Mouse (Mus musculus) central nervous system, embryonic 11.5 days (tissue): ENCODE measurements around the gene Hmbs. TPM values are rescaled to one million over a fixed set of nuclear protein-coding genes. Genes with fewer than 3 reads are reported as not detected.

Experiments used
- polyA plus RNA-seq: library from polyadenylated mRNA; depleted of rRNA; stranded (reverse); fragments of >200 nt; gene quantifications from 2 replicates; pipeline ENCODE4 v1.2.3, GENCODE M21; 2012; rRNA removed

Hmbs gene
- 111 and 135 TPM in 2 replicates for polyA plus RNA-seq

DNA sequence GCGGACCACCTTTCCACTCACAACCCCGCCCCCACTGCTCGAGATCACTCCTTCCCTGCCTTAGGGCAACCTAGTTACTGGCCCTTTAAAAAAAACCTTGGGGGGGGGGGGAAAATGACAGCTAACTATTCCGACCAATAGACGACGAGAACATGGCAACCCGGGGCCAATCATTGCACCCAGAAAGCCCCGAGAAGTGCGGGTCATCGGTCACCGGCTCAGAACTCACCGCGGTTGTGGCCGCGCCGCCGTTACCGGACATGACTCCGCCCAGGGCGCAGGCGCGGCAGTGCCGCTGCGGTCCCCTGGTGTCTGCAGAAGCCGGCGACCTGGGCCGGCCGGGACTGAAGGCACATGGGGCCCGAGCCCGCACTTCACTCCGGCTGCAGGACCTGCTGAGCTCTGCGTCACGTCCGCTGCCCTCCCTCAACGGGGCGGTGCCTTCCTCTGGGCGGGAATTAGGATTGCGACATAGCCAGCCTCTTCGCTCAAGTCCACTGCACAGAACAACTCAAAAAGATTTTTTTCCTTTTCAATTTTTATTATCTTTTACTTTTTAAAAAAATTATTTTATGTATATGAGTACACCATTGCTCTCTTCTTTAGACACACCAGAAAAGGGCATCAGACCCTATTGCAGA lies at the start of gene Hmbs:
TSS of gene Hmbs (minus strand) at position 448 of the 641 bp plus-strand sequence.

DNA sequence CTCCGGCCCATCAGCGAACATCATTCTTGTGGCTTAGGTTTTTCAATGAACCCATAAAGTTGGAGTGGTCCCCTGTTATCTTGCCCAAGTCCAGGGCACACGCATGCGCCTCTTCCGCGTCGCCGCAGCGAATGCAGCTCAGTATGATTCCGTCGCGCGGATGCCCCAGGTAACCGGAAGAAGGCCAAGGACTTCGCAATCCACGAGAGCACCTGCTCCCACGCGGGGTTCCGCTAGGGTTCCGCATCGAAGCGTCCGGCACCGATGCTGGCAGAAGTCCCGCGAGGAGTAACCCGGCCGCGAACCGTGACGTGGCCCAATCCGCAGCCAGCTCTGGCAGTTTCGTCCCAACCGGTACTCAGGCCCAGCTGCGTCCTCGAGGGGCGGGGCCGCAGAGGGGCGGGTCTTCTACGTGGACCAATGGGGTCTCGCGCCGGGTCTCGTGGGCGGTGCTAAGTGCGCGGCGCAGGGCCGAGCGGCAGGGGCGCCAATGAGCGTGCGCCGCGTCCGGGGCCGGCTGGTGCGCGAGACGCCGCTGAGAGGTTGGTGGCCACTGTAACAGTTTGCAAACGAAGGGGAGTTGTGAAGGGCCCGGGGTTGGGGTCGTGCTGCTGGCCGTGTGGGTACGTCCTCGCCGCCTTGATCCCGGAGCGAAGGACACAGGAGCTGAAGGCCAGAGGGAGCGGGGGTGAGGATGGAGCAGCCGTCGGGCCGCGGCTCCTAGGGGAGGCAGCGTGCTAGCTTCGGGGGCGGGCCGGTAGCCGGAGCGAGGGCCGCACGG lies 35.2 kb upstream of the Hmbs start, which contains the start of gene Hyou1:
TSS of gene Hyou1 (plus strand) at position 437 of the 781 bp plus-strand sequence.

DNA sequence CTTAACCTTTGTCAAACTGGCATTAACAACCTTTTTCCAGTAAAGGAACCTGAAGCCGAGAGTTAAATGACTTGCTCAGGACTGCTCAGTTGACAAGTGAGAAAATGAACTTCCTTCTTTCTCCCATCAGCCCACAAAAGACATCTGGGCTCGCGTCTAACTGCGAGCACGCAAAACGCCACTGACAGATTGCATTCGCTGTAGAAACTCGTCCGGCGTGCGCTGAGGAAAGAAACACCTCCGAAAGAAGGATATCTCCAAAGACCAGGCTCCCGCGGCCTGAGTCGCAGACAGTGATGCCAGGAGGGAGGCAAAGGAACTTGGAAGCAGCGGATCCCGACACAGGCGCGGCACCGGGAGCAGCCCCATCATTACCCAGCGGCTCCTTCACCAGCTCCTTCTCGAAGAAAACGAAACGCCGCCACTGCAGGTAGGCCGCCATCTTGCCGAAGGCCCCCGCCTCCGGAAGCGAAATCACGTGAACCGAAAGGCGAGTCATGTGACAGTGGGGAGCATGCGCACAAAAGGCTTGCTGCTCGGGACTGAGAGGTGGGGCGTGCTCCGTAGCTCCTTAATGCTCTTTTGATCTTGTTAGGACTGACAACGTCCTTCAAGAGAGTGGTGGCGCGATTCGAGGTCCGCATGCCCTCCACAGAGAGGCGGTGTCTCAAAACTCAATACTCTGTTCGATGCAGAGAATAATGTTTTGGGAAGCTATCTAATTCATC lies 17.3 kb upstream of the Hmbs start, which contains the start of gene Vps11:
TSS of gene Vps11 (minus strand) at position 481 of the 728 bp plus-strand sequence.

DNA sequence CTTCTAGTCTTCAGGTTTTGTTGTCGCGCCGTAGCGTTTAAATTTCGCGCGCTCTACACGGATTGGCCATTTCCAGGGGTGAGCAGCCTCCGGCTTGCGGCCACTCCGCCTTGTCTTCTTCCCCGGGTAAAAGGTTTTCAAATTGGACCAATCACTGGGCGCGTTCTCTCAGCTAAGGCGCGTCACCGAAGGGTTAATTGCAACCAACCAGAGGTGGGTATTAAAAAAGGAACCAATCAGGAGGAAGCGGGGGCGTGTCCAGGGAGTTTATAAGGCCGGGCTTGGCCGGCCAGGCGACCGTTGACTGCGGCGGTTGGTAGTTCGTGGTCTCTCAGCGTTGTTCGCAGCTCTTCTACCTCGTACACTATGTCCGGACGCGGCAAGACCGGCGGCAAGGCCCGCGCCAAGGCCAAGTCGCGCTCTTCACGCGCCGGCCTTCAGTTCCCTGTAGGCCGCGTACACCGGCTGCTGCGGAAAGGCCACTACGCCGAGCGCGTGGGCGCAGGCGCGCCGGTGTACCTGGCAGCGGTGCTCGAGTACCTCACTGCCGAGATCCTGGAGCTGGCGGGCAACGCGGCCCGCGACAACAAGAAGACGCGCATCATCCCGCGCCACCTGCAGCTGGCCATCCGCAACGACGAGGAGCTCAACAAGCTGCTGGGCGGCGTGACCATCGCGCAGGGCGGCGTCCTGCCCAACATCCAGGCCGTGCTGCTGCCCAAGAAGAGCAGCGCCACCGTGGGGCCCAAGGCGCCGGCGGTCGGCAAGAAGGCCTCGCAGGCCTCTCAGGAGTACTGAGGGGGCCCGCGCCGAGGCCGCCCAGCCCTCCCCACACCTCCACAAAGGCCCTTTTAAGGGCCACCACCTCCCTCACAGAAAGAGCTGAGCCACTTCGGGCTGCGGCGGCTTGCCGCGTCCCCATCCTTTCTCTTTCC lies 9.4 kb downstream of the Hmbs start, which contains the start of gene H2afx:
TSS of gene H2afx (plus strand) at position 299 of the 935 bp plus-strand sequence.

DNA sequence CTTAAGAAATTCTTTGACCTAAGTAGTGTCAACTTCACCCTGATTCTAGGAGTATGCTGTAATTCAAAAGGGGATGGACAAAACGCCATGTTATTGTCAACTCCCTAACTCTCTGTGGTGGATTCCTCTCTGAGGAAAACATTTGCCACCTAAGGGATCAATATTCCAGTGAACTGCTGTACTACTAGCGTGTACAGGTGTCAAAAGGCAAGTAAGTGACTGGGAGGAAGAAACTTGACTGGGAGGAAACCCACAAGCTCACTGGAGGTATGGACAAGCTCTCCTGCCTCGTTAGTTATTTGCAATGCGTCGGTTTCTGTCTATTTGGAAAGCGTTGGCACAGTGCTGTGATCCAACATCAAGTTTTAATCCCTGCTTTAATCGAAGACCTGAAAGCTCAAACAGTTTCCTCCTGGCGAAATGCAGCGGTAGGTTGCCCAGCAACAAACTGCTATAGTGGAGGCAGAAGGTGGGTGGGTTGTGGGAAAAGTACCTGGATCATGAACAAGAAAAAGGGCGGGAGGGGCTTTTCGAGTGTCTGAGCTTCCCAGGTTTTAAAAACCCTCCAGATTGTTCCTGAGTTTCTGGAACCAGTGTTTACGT lies 18.2 kb downstream of the Hmbs start, which contains the start of gene Dpagt1:
TSS of gene Dpagt1 (plus strand) at position 252 of the 603 bp plus-strand sequence.

DNA sequence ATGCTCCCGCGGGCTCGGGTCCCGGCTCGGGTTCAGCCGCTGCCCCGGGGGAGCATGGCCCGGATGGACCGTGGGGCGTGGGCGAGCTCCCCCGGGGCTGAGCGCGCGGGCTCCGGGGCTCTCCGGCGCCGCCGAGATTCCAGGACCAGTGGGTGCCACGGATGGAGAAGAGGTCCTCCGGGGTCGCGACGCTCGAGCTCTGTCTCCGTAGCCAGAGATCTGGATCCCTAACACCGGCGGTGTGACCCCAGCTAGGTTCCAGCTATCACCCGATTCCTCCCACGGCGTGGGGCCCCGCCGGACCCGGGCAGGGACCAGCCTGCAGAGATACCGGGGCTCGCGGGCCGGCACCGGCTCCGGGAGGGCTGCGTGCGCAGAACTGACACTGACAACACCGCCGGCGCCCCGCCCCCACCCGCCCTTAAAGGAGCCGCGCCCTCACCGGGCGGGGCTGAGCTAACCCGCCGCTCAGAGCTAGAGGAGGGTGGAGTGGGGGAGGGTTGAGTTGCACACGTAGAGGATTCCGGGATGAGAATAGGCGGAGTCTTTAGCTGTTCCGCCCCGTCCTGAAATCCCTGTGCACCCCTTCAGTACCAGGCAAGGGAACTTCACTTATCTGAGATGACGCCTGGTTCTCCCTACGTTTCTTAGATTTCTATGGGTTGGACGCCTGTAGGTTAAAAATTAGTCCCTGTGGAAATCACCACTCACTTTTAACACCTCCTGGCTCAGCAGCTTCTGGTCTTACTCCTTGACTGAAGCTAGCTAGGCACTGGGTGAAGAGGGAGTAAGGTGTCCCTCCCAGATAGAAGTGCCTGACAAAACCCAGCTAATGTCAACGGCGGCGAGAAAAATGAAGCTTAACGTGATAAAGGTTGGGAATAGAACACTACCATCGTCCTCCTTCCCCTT lies 23.9 kb downstream of the Hmbs start, which contains the start of gene C2cd2l:
TSS of gene C2cd2l (minus strand) at position 399 of the 912 bp plus-strand sequence.

DNA sequence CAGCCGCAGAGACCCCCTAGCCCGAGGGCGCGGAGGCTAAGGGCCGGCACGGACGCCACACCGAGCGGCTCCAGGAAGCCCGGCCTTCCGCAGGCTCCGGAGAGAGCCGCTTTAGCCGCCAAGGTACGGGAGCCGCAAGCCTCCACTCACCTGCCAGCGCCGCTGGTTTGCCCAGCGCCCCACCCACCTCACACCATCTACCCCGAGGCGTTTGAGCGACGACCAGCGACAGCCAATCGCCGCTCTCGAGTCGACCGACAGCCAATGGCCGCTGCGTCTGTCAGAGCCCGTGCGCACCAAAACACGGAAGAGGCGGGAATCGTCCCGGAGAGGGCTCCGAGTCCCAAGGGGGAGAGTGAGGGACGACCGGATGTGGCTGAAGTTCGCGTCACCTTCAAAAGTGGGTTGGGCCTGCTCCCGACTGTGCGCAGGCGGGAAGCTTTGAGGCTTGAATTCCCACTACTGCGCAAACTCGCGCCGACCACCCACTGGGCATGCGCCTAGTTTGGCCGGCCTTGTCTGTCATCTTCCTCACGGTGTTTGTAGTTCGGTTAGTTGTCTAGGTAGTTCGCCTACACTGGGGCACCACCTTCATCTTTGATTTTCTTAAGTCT lies 38.5 kb downstream of the Hmbs start, which contains the start of gene Hinfp:
TSS of gene Hinfp (minus strand) at position 206 of the 614 bp plus-strand sequence.

DNA sequence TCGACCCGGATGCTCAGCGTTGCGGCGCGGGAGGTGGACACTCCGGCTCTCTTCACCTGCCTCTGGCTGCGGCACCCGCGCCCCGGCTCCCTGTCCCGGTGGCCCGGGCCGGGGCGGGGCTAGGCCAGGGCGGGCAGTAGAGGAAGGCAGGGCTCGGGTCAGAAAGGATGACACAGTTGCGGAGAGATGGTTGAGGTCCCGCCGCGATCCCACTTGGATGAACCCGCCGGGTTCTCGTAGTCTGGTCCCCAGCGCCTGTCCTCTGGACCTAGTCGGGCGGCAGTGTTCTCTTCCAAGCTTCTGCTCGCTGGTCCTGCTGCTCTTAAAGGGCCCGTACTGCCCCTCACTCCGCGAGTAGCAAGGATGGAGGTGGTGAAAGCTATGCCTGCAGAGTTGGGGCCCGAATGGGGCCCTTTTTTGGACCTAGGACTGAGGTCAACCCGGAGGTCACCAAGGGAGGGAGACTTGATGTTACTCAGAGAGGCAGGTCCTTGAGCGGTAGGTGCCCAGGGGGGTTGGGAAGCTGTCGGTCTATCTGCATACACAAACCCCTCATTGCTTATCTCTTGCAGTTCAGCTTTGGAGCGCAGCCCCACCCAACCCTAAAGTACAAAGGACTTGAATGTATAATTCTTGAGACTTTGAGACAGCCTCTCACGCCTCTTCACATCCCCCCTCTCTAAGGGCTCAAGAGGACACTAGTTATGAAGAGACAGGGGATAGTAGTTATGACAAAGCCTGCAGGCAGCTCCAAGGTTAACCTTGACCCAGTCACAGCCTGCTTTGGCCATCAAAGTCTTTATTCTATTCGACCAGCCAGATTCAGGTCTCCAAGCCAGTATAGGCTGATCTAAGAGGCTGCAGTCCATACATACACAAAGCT lies 55.7 kb downstream of the Hmbs start, which contains the start of gene Abcg4:
TSS of gene Abcg4 (minus strand) at position 540 of the 883 bp plus-strand sequence.

Other genes with a start within 250 kb of the Hmbs start
- gene Mfrp, start 242.5 kb downstream of the Hmbs start, polyA plus RNA-seq: 0.17 and 0.26 TPM in 2 replicates
- gene C1qtnf5, start 237.0 kb downstream of the Hmbs start, polyA plus RNA-seq: 0.67 and 1.6 TPM in 2 replicates
- 0.31 and 0.55 TPM in 2 replicates for gene Gm49380, start 230.7 kb downstream of the Hmbs start, polyA plus RNA-seq
- gene Rnf26, start 230.7 kb downstream of the Hmbs start, polyA plus RNA-seq: 46.4 and 52.6 TPM in 2 replicates
- gene Mcam, start 209.8 kb downstream of the Hmbs start, polyA plus RNA-seq: 22.7 and 32.7 TPM in 2 replicates
- 19.7 and 24.1 TPM in 2 replicates for gene Cbl, start 110.2 kb downstream of the Hmbs start, polyA plus RNA-seq
- 0.05 and 0.14 TPM in 2 replicates for gene Ccdc153, start 103.6 kb downstream of the Hmbs start, polyA plus RNA-seq
- 0.20 and 0.31 TPM in 2 replicates for gene Pdzd3, start 92.8 kb downstream of the Hmbs start, polyA plus RNA-seq
- gene Nlrx1, start 75.6 kb downstream of the Hmbs start, polyA plus RNA-seq: 2.0 and 2.4 TPM in 2 replicates
- gene Abcg4, start 55.6 kb downstream of the Hmbs start, polyA plus RNA-seq: 19.3 and 19.5 TPM in 2 replicates
- 38.6 and 43.6 TPM in 2 replicates for gene Hinfp, start 38.6 kb downstream of the Hmbs start, polyA plus RNA-seq
- gene C2cd2l, start 23.9 kb downstream of the Hmbs start, polyA plus RNA-seq: 19.9 and 22.4 TPM in 2 replicates
- 20.6 and 44.7 TPM in 2 replicates for gene Dpagt1, start 18.2 kb downstream of the Hmbs start, polyA plus RNA-seq
- 292 and 369 TPM in 2 replicates for gene H2afx, start 9.5 kb downstream of the Hmbs start, polyA plus RNA-seq
- 24.8 and 28.6 TPM in 2 replicates for gene Vps11, start 17.4 kb upstream of the Hmbs start, polyA plus RNA-seq
- 59.1 and 68.3 TPM in 2 replicates for gene Hyou1, start 35.3 kb upstream of the Hmbs start, polyA plus RNA-seq
- 20.2 TPM in 2 replicates for gene Slc37a4, start 52.6 kb upstream of the Hmbs start, polyA plus RNA-seq
- gene Rps25, start 62.9 kb upstream of the Hmbs start, polyA plus RNA-seq: 853 and 1,290 TPM in 2 replicates
- 123 and 141 TPM in 2 replicates for gene Trappc4, start 63.4 kb upstream of the Hmbs start, polyA plus RNA-seq
- 37.0 and 40.8 TPM in 2 replicates for gene Ccdc84, start 74.3 kb upstream of the Hmbs start, polyA plus RNA-seq
- not detected in 2 replicates for gene Foxr1, start 96.9 kb upstream of the Hmbs start, polyA plus RNA-seq
- gene Upk2, start 110.7 kb upstream of the Hmbs start, polyA plus RNA-seq: 0.11 and 0.43 TPM in 2 replicates
- 15.7 and 19.1 TPM in 2 replicates for gene Bcl9l, start 138.6 kb upstream of the Hmbs start, polyA plus RNA-seq
- gene Cxcr5, start 217.6 kb upstream of the Hmbs start, polyA plus RNA-seq: not detected in 2 replicates